Mouse (Mus musculus) heart, postnatal 36 days (tissue): Measurements from ENCODE around the gene Rmi2. TPM values are rescaled to one million over a fixed set of nuclear protein-coding genes. Genes with fewer than 3 reads are reported as not detected.
"Not testable (repeated sequence)": the region's sequence is repeated elsewhere in the genome, so short reads cannot be mapped to it uniquely, and the experiment has no call there.

Experiments used
- DNase-seq, 2 experiments: peaks; one replicate each; pipeline ENCODE4 v3.0.0; 2021 to 2022
- intact Hi-C: fragments of 180-260 bp; cut with DNase I; formaldehyde crosslinking; loops from one replicate; pipeline ENCODE4 v1.15.1; 2025
- total RNA-seq, 2 experiments: library from RNA; stranded (reverse); gene quantifications; 2 replicates each; pipeline ENCODE4 v1.2.3; 2021

The Rmi2 gene
- under 1 TPM; 0.41 to 0.61 TPM for total RNA-seq

GRCm38 (mm10) chr16:10834911-10835587 is at the start of gene Rmi2:
TSS of gene Rmi2 (plus strand) at chr16:10835059.
- intact Hi-C loops: no loop called here
- peak; percentile 86 to 87 for DNase-seq

- peak; percentile 84 to 89 for DNase-seq
- intact Hi-C loops: loop anchor here (2.0 to 5.0 kb wide), 6 partner anchors 45 to 347 kb away; partner anchors contain the start of gene Txndc11
Observed at GRCm38 (mm10) chr16:10785371-10786231, 49.3 kb upstream of the Rmi2 start, which contains the start of gene Socs1. TSS of gene Socs1 (minus strand) at chr16:10785536.

- intact Hi-C loops: loop anchor here (2.0 to 5.0 kb wide), 4 partner anchors 81 to 346 kb away; partner anchors contain the start of gene Txndc11
- DNase-seq: peak; percentile 75 to 78
Observed at GRCm38 (mm10) chr16:10786288-10786687, 48.6 kb upstream of the Rmi2 start.

DNA sequence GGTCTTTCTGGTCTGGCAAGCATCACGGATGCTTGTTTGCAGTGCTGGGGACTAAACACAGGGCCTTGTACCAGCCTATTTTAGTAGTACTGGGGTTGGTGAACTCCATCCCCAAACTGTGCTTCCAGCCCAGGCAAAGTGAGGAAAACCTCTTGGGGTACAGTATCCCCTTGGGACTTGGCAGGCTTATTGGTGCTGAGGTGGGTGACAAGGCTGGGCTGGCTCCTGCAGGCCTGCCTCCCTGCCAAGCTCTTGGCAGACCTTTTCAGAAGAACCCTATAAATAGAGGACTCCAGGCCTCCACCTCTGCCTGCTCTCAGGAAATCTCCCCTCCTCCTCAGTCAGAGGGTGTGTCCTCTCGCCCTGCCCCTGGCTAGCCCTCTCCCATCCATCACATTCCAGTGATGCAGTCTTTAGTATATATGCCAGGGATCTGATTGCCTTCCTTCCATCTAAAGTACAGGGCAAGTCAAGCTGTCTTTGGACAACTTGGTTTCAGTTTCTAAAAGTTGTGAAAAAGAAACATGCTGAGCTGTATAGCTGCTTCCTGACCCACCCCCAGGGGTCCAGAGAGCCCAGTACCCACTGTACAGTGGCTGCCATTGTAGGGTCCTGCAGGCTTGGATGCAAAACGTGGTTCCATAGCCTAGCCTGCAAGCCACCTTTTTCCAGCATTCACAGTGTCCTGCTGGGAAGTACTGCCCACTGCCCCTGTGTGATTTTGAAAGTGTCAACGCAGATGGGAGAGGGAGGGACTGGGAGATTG is 47.9 kb upstream of the Rmi2 start:
- no peak for DNase-seq

DNA sequence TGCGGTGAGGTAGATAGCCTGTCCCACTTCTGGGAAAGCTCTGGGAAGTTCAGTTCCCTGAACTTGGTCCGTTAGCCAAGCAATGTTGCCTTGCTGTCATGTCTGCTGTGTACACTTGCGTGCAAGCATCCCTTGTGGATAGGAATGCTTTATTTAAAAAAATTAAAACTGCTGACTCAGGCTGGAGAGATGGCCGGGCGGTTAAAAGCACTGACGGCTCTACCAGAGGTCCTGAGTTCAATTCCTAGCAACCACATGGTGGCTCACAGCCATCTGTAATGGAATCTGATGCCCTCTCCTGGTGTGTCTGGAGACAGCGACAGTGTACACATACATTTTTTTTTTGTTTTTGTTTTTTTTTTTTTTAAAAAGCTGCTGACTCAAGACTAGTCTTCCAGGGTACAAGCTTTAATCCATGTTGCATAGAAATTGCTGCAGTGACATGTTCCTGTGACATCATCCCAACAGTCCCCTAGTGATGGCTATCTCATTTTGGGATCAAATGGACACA is 47.3 kb upstream of the Rmi2 start:
- DNase-seq: no peak
- intact Hi-C loops: loop anchor here (1.0 to 5.0 kb wide), 5 partner anchors 79 to 345 kb away; partner anchors contain the start of gene Txndc11

More for the DNA sequence above, 47.9 kb upstream of the Rmi2 start:
- intact Hi-C loops: loop anchor here (1.0 to 5.0 kb wide), 5 partner anchors 80 to 345 kb away; partner anchors contain the start of gene Txndc11

DNA sequence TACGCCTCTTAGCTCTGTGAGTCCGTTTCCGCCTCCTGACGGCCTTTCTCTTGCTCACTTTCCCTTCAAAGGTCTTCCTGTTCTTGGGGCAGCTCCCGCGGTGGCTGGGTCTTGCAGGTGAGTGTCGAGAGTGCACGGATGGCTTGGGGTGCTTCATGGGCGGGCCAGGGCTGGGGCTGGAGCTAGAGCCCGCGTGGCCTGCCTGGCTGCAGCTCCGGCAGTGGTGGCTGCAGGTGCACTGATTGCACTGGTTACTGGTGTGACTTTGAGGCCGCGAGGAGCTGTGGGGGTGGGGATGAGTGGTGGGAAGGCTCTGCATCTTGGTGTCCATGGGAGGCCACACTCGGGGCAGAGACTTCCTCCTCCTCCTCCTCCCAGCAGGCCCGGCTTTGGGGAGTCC is 46.6 kb upstream of the Rmi2 start, which contains the start of gene Tnp2:
TSS of gene Tnp2 (minus strand) at position 390 of the 400 bp plus-strand sequence.
- intact Hi-C loops: loop anchor here (5.0 kb wide), 1 partner anchor 344 kb away; the partner anchor contains the start of gene Txndc11
- DNase-seq: no peak

- intact Hi-C loops: loop anchor here (5.0 kb wide), 1 partner anchor 343 kb away; the partner anchor contains the start of gene Txndc11
- no peak for DNase-seq
Observed at GRCm38 (mm10) chr16:10788866-10789265, 46.0 kb upstream of the Rmi2 start.

- intact Hi-C loops: no loop called here
Observed at GRCm38 (mm10) chr16:10790702-10791101, 44.2 kb upstream of the Rmi2 start, which contains the start of gene Prm3. TSS of gene Prm3 (minus strand) at chr16:10790914.

DNA sequence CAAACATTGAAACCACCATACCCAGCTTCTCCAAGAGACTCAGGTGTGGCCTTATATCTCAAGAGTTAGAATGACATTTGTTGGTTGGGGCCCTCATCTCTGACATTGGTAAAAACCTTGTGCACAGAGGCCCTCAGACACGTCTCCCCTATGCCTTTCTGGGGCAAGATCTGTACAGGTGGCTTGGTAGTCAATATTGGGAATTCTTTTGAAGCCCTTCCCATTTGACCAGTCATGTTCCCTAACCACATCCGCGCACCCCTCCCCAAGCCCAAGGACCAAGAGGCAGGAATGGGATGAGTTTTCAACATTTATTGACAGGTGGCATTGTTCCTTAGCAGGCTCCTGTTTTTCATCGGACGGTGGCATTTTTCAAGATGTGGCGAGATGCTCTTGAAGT is 38.8 kb upstream of the Rmi2 start, which contains the start of gene Prm2:
TSS of gene Prm2 (minus strand) at position 101 of the 400 bp plus-strand sequence.
- intact Hi-C loops: no loop called here
- no peak for DNase-seq

More at GRCm38 (mm10) chr16:10790702-10791101, 44.2 kb upstream of the Rmi2 start, which contains the start of gene Prm3:
- no peak for DNase-seq

DNA sequence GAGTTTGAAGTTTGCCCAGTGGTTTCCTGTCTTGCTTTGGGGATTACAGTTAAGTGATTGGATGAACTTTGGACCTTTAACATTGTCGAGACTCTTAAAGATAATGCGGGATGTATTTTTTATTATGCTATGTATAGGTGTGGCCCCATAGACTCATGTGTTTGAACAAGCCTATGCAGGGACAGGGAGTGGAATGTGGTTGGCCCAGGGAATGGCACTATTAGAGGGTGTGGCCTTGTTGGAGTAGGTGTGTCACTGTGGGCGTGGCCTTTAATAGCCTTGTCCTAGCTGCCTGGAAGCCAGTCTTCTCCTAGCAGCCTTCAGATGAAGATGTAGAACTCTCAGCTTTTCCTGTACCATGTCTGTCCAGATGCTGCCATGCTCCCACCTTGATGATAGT is 32.4 kb upstream of the Rmi2 start:
- DNase-seq, intact Hi-C loops: not testable (repeated sequence)

DNA sequence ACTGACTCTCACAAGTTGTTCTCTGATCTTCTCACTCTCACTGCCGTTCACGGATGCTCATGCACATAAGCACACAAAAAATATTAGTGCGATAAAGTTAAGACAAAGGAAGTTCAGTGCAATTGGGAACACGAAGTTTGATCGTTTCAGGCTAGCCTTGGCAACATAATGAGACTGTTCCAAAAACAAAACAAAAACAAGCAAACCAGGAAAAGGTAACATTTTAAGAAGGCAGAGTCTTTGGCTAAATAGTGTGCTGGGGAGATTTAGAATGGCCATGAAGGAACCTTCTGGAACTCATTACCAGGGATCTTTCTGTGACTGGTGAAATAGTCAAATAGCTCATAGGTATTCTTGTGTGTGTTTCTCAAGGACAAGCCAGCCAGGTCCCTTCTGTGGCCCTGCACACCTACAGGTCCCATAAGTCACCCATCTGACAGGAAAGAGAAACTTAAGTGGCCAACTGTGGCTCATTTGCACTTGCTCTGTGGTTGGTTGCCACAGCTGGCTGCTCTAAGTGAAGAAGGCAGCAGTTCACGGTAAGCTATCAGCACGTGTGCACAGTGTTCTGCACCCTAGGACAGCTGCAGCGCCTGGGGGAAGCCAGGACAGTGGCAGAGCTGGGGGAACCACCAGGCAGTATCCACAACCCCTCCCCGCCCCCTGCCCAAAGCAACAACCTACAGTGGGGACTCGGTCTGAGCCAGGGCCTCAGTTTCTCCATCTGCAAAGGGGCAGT is 28.9 kb upstream of the Rmi2 start, which contains the start of gene Prm1:
TSS of gene Prm1 (minus strand) at position 51 of the 739 bp plus-strand sequence.
- intact Hi-C loops: no loop called here
- no peak for DNase-seq

DNA sequence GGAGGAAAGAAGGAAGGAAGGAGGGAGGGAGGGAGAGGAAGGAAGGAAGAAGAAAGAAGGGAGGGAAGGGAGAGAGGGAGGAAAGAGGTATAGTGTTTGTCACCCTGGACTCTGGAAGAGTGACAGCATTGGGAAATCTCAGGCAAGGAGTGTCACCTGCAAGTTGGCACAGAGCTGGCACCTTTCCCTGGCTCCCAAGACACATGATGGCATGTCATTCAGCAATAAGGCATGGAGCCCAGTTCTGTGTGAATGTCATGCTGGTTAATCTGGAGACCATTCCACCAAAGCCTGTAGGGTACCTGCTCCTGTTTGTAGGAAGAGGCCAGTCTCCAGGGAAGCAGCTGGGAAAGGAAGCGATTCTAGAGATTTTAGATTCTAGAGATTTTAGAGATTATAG is 24.5 kb upstream of the Rmi2 start:
- DNase-seq: no peak
- intact Hi-C loops: no loop called here

DNA sequence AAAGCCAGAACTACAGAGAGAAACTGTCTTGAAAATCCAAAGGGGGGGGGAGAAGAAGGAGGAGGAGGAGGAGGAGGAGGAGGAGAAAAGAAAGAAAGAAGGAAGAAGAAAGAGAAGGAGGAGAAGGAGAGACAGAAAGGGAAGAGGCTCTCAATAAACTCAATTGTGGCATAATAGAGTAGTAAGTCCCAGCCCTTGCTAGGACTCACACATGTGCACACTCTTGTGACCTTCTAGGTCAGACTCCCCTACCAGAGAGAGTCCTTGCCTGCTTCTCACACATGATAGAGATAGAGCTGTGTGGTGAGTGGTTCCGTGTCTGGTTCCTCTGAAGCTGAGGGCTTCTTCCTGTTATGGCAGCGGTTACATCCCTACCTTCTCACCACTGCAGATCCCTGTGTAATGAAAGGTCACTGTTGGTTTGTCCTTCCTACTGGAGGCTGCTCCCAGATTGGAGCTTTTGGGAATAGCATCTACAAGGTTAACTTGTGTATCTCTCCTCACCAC is 21.9 kb upstream of the Rmi2 start, which contains the start of gene Gm11172:
TSS of gene Gm11172 (plus strand) at position 51 of the 507 bp plus-strand sequence.
- no peak for DNase-seq
- intact Hi-C loops: no loop called here

GRCm38 (mm10) chr16:10813726-10814125 is 21.1 kb upstream of the Rmi2 start:
- no peak for DNase-seq
- intact Hi-C loops: no loop called here

DNA sequence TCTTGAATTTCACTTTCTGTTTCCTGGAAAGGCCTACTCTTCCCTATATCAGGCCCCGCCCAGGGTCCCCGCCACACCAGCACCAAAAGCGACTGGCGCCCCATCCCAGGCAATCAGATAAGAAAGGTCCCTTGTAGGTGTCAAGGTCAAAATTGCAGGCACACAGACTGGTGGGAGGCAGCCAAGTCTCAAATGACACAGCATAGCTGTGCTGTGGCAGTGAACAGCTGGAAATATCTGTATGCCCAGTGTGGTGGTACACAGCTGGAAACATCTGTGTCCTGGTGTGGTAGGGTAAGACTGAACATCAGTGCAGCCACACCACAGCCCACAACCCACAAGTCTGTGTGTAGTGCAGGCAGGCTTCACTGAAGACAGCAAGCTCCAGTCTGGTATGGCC is 20.0 kb upstream of the Rmi2 start:
- intact Hi-C loops: no loop called here

DNA sequence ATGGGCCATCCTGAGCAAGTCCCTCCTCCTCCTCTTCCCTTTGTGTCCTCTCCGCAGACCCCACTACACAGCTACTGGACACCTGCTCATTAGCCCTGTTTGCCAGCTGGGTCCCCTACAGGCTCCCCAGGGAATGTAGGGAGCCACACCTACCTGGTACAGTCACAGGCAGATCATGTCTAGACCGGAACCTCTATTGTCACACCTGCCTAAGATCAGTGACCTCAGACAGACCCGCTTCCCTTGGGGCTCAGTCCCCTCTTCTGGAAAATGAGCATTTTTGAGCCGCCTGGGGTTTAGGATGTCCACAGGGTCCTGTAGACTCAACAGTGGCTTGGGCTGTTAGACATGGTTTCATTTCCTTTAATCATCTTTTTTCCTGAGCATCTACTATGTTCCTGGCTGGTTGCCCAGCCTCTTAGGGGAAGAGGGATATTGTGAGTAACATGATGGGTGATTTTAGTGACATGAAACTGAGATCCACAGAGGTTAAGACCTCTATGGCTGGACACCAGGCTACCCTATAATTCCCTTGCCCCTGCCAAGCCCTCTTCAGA is 16.2 kb upstream of the Rmi2 start:
- intact Hi-C loops: no loop called here
- DNase-seq: no peak

More for the DNA sequence above, 20.0 kb upstream of the Rmi2 start:
- no peak for DNase-seq

GRCm38 (mm10) chr16:10819966-10820365 is 14.9 kb upstream of the Rmi2 start:
- intact Hi-C loops: no loop called here
- DNase-seq: peak in 1 of 2 experiments; percentile 32

DNA sequence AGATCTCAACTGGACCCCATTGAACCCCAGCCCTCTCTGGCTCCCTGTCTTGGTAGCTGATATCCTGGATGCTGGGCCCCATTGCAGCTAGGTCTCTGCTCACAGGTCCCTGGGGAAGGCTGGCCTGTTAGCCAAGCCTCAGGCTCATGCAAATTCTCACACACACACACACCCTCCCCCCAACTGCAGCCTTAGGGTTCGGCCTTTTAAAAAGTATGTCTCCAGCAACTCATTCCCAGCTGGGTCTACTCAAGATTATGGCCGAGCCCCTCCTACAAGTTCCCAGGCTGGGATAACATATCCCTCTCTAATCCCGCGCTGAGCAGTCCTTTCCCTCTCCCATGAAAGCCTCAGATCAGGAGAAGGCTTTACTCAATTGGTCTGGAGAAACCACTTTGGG is 13.5 kb upstream of the Rmi2 start:
- intact Hi-C loops: no loop called here
- no peak for DNase-seq
